Mouse (Mus musculus) thymus, adult 2 months (tissue): ENCODE data around the gene Tmem232.

Experiments
- CTCF ChIP-seq: fragments of 200-500 bp; IDR thresholded peaks from 2 replicates; pipeline ENCODE4 v1.5.1; 2012; ENCODE audit warnings: mild to moderate bottlenecking, control low read depth, low read length, moderate library complexity, borderline replicate concordance; ENCODE audit not compliant: control insufficient read depth, poor library complexity, insufficient read depth; ENCODE audit errors: extremely low read depth
- POLR2A ChIP-seq: fragments of 200-500 bp; IDR thresholded peaks from 2 replicates; pipeline ENCODE4 v1.6.1; 2012; ENCODE audit warnings: mild to moderate bottlenecking, low read length, control low read depth, moderate library complexity; ENCODE audit not compliant: control insufficient read depth, poor library complexity, insufficient read depth; ENCODE audit errors: extremely low read depth

DNA sequence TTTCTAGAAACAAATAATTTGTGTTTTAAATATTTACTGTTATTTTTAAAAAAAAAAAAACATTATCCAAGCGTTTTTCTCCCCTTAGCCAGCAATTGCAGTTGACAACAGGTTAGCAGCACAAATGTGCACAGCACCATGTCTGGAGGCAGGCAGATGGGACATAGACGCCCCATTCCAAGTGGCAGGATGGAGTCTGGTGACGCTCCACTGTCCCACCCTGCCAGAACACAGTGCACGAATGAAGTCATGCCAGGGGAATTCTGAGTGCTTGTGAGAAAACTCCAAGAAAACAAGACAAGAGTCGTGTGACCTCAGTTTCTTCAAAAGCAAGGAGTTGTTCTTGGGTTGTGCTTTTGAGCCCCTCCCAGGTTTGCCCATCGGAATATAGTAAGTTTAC lies 22.8 kb upstream of the Tmem232 start:
- TF ChIP-seq CTCF (no peak), POLR2A (no peak)
